Mouse (Mus musculus): ENCODE measurements around the gene Tbc1d10a.

The Tbc1d10a gene

GRCm38 (mm10) chr11:4186486-4187317 lies at the start of gene Tbc1d10a:
Gene Tbc1d10a, plus strand, starts transcription at chr11:4186789.
- DNase-seq (ENCODE audit: low spot score) = peak; percentile 98

- no peak for DNase-seq (ENCODE audit: low spot score)
These were observed 47.6 kb upstream of the Tbc1d10a start for GRCm38 (mm10) chr11:4138964-4139363.

- DNase-seq (ENCODE audit: low spot score) = no peak
These were observed 45.1 kb upstream of the Tbc1d10a start for GRCm38 (mm10) chr11:4141505-4141904.

GRCm38 (mm10) chr11:4142352-4142751 lies 44.2 kb upstream of the Tbc1d10a start:
- no peak for DNase-seq (ENCODE audit: low spot score)

GRCm38 (mm10) chr11:4143281-4144062 lies 43.1 kb upstream of the Tbc1d10a start:
- no peak for DNase-seq (ENCODE audit: low spot score)

- no peak for DNase-seq (ENCODE audit: low spot score)
These were observed 40.2 kb upstream of the Tbc1d10a start for GRCm38 (mm10) chr11:4146381-4146780.

DNA sequence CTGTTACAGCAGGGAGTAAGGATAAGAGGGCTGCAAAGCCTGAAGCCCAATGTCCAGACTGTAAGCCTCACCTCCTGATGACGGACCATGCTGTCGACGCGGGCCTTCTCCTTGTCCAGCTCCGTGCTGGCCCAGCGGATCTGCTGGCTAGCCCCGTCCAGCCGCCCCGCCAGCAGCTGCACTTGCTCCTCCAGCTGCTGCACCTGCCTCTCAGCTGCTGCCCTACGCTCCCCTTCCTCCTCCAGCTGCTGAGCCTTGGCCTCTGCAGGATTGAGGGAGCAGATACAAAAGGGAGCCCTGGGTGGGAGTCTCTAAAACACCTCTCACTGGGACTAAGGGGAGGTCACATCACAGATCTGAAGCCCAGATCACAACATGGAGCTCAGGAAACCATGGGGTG lies 39.5 kb upstream of the Tbc1d10a start:
- no peak for DNase-seq (ENCODE audit: low spot score)

DNA sequence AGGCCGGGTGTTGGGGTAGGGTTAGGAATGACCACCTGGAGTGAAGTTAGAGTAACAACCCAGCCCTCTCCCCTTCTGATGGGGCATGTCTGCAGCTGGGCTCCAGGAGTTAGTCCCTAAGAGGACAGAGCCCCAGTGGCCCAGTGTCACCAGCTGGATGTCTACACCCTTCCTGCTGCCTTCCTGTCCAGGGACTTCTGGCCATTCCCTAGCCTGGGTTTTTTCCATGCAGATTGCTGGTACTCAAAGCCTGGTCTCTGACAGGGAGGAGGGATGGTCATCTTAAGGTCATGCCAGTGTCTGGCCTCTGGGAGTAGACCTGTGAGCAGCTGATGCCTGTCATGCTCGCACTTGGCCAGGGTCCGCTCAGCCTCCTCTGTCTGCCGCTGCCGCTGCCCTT lies 38.5 kb upstream of the Tbc1d10a start:
- DNase-seq (ENCODE audit: low spot score) = no peak

- no peak for DNase-seq (ENCODE audit: low spot score)
These were observed 37.9 kb upstream of the Tbc1d10a start for GRCm38 (mm10) chr11:4148536-4149156.

DNA sequence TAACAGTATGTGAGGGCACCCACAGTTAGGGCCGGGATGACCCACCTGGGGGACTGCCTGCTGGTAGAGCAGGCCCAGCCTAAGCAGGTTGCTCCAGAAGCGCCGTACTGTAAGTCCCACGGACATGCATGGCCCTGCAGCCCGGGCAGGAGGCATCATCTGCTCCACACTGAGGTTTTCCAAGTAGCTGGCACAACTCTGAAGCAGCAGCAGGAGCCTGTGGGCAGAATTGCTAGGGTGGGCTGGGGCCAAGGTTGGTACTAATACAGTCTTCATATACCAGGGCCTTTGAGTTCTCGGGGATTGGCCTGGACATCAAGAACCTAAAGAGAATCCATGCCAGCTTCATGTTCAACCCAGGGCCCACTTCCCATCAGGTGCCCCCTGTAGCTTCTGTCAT lies 36.7 kb upstream of the Tbc1d10a start:
- no peak for DNase-seq (ENCODE audit: low spot score)

DNA sequence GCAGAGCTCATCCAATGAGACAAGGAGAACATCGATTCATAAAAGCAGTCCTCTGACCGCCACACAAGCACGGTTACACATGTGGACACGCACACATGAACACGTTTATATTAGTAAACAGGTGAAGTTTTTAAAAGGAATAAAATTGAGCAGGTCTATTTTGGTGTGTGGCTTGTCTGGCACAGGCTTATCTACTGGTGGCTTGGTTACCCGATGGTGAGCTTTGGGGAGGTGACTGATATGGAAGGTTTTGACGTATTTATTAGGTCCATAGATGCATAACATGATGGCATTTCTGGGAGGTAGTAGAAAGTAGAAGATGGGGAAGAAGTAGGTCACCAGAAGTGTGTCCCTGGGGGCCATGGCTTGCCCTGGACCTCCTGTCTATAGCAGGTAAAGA lies 32.9 kb upstream of the Tbc1d10a start:
- no peak for DNase-seq (ENCODE audit: low spot score)

GRCm38 (mm10) chr11:4155641-4156040 lies 30.9 kb upstream of the Tbc1d10a start:
- no peak for DNase-seq (ENCODE audit: low spot score)

DNA sequence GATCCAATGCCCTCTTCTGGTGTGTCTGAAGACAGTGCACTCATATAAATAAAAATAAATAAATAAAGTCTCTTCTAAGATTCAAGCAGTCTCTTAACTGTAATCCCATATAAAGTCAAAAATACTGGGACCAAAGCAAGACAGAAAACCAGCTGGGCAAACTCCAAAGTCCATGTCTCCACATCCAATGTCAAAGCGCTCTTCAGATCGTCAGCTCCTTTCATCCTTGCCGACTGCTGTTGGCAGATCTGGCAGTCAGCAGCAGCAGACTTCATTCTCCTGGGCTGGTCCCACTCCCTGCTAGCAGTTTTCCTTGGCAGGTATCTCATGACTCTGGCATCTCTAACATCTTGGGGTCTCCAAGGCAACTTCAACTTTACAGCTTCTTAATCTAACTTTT lies 27.9 kb upstream of the Tbc1d10a start:
- no peak for DNase-seq (ENCODE audit: low spot score)

GRCm38 (mm10) chr11:4159808-4160708 lies 26.5 kb upstream of the Tbc1d10a start, which contains the start of the genes Ccdc157 and Sf3a1:
Gene Ccdc157, minus strand, starts transcription at chr11:4160293.
Gene Sf3a1, plus strand, starts transcription at chr11:4160350.
- DNase-seq (ENCODE audit: low spot score) = peak; percentile 93

DNA sequence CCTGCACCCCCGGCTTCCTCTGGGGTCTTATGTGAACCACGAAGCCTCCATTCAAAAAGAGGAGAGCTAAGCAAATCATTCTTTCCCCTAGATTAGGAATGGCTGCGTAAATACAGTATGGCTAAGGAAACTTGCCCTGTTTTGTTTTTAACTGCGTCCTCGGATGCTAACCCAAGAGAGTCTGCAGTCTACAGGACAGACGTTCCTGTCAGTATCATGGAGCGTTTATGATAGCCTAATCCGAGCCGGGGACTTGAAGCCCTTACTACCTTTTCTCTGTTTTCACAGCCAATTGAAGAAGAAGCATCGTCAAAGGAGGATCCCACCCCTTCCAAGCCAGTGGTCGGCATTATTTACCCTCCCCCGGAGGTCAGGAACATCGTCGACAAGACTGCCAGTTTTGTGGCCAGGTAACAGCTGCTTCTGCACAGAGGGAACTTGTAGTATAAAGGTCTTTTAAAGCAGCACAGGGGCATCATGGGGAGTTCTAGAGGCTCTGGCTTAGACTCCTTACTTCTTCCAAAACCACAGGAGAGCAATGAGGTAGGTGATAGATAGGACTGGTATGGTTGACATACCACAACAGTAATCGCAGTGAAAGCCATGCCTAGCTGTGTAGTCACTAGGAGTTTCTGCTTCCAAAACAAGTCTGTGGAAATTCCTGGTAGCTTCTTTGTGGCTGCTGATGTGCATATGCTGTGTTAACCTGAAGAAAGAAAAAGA lies 25.7 kb upstream of the Tbc1d10a start:
- no peak for DNase-seq (ENCODE audit: low spot score)

DNA sequence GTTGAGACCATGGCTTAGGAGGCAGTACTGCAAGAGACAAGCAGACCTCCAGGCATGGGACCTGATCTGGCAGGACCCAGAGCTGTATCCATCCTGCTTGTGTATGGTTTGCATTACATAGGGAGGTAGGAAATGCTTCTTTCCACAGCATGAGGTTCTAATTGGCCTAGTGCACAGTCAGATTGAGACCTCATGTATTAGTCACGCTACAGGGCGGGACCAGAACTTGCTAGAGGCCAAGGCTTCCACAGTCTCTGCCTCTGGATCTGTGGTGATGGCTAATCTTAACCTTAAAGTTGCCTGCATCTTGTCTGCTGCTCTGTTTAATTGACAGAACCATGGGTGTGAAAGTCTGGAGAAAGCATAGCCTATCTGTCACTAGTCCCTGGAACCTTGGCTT lies 21.9 kb upstream of the Tbc1d10a start:
- DNase-seq (ENCODE audit: low spot score) = no peak

- no peak for DNase-seq (ENCODE audit: low spot score)
These were observed 20.0 kb upstream of the Tbc1d10a start for GRCm38 (mm10) chr11:4166467-4167090.

DNA sequence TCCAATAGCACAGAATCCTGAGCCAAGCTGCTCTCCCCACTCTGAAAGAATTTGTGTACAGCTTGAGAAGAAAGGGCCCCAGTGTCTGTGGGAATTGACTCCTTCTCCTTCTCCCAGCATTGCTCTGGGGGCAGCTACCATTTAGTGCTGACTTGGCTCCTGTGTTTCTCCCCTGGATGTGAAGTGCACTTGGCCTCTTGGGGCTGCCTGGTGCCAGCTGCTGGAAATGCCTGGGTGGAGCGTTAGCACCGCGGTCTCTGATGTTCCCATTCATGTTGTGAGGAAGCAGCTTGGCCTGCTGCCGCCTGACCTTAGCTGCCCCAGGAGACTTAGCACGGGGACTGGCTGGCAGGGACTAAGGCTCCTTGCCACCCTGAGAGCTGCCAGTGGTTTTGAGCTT lies 12.0 kb upstream of the Tbc1d10a start:
- no peak for DNase-seq (ENCODE audit: low spot score)

DNA sequence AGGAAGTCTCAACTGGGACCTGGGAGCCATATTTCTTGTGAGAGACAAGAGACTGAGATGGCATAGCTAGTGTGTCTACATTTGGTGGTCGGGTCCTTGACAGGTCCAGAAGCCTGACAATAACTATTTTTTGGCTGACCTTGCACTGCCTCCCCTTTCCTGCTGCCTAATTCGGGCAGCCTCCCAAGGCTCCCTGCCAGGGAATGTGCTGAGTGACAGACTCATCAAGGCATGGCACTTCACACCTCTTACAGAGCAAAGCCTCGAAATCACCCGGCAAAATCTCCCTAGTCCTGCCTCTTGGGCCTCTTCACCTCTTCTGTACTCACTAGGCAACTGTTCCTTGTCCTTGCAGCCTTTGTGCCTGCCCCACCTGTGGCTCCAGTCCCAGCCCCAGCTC lies 8.9 kb upstream of the Tbc1d10a start:
- DNase-seq (ENCODE audit: low spot score) = no peak

- DNase-seq (ENCODE audit: low spot score) = no peak
These were observed 4.5 kb upstream of the Tbc1d10a start for GRCm38 (mm10) chr11:4182061-4182460.

Data from ovary, postnatal 36 days (tissue).